In genomic region chr6:4003890-4004306, GRCm38 (mm10) we compare ENCODE assay signal across 9 mouse cellular contexts. TPM values are rescaled to one million over a fixed set of nuclear protein-coding genes. Genes with fewer than 3 reads are reported as not detected.
DNase-seq lines count a peak whose midpoint lies in the region; ATAC-seq and TF ChIP-seq lines count a peak whose summit lies in the region.
"Had no signal": no experiment of that assay in that cellular context is flagged by ENCODE, and none has a peak within 500 bp of the region (broad histone marks: within the 10 kb centered on the region; RNA-seq: fewer than 3 reads in every experiment).

Gene Gng11, plus strand, starts transcription at chr6:4003904.

- no peaks in the 10 kb centered on the region for H3K79me3 ChIP-seq in C2C12 (ENCODE audit: low read depth)

- no peaks in the 10 kb centered on the region; the same call in 1 of the 2 replicates for H3K4me1 ChIP-seq in forebrain, embryonic 14.5 days (ENCODE audit: control insufficient read depth, insufficient read depth, low read length)
- H3K4me1 ChIP-seq in heart, postnatal 0 days (ENCODE audit: control insufficient read depth, insufficient read depth): no peaks in the 10 kb centered on the region
- peaks cover 0 to 5% of the 10 kb centered on the region in 2 experiments; a peak in 1 of 4 replicates for H3K4me1 ChIP-seq in liver, embryonic 14.5 days (replicated peaks; ENCODE audit: control insufficient read depth in 2 of 2, insufficient read depth in 2 of 2, low read length in 1 of 2)
- H3K4me1 ChIP-seq in neural tube, embryonic 11.5 days (ENCODE audit: control insufficient read depth, insufficient read depth, low read length): no peaks in the 10 kb centered on the region

- no peak for TF ChIP-seq CTCF in C2C12 (IDR thresholded peaks at IDR 0.05; ENCODE audit: control insufficient read depth, insufficient read depth, insufficient read length)
- no peak for TF ChIP-seq CTCF in brain, embryonic 14.5 days (IDR thresholded peaks at IDR 0.05; ENCODE audit: borderline replicate concordance, extremely low read depth, insufficient read depth, insufficient read length)
- TF ChIP-seq CTCF in heart, postnatal 0 days (IDR thresholded peaks at IDR 0.05; ENCODE audit: low read depth): no peak
- no peak; the same call in 1 of the 2 replicates for TF ChIP-seq CTCF in liver, embryonic 14.5 days (IDR thresholded peaks at IDR 0.05; ENCODE audit: low read depth)

- peak; percentile 50 for DNase-seq in brain, embryonic 14.5 days (ENCODE audit: low read depth)
- peak; percentile 19 for DNase-seq in forebrain, embryonic 14.5 days (ENCODE audit: low spot score)
- peak; percentile 72 for DNase-seq in heart, postnatal 0 days (ENCODE audit: low spot score)
- peak; percentile 78 to 91 for DNase-seq in kidney, postnatal 25 days
- DNase-seq in liver, embryonic 14.5 days (ENCODE audit: low read depth in 3 of 3, low spot score in 3 of 3): no peak
- DNase-seq in neural tube, embryonic 11.5 days (ENCODE audit: low spot score): peak; percentile 53
- peak; percentile 64 for DNase-seq in urinary bladder, adult 2 months (ENCODE audit: low spot score)

- H3K36me3 ChIP-seq in C2C12 (ENCODE audit: control insufficient read depth, insufficient read depth): no peaks in the 10 kb centered on the region
- no peaks in the 10 kb centered on the region for H3K36me3 ChIP-seq in forebrain, embryonic 14.5 days (ENCODE audit: control insufficient read depth, insufficient read depth, low read length)
- no peaks in the 10 kb centered on the region for H3K36me3 ChIP-seq in heart, postnatal 0 days (replicated peaks; ENCODE audit: control insufficient read depth, insufficient read depth, low read length)
- no peaks in the 10 kb centered on the region for H3K36me3 ChIP-seq in liver, embryonic 14.5 days (replicated peaks; ENCODE audit: control insufficient read depth, insufficient read depth, low read depth)
- H3K36me3 ChIP-seq in neural tube, embryonic 11.5 days (ENCODE audit: control insufficient read depth, insufficient read depth, low read length): no peaks in the 10 kb centered on the region

- H3K4me2 ChIP-seq in forebrain, embryonic 14.5 days (ENCODE audit: low read length): peak within 1 kb of the TSS; percentile 54
- H3K4me2 ChIP-seq in heart, postnatal 0 days (ENCODE audit: low read depth, low read length): peak within 1 kb of the TSS; percentile 72
- H3K4me2 ChIP-seq in liver, embryonic 14.5 days (ENCODE audit: low read depth): peak within 1 kb of the TSS; percentile 54
- peak within 1 kb of the TSS; percentile 60 for H3K4me2 ChIP-seq in neural tube, embryonic 11.5 days (ENCODE audit: low read depth)

- no peak for TF ChIP-seq POLR2A in brain, embryonic 14.5 days (IDR thresholded peaks at IDR 0.05; ENCODE audit: borderline replicate concordance, extremely low read depth, insufficient read depth, insufficient read length, poor library complexity, severe bottlenecking)

- no peaks in the 10 kb centered on the region for H3K79me2 ChIP-seq in C2C12 (ENCODE audit: control insufficient read depth, insufficient read depth)

- no peaks in the 10 kb centered on the region for H3K9me3 ChIP-seq in forebrain, embryonic 14.5 days (replicated peaks; ENCODE audit: control insufficient read depth, low read length)
- H3K9me3 ChIP-seq in heart, postnatal 0 days (replicated peaks; ENCODE audit: control insufficient read depth, low read length): no peaks in the 10 kb centered on the region
- H3K9me3 ChIP-seq in liver, embryonic 14.5 days (ENCODE audit: control insufficient read depth, low read length): no peaks in the 10 kb centered on the region
- H3K9me3 ChIP-seq in neural tube, embryonic 11.5 days (ENCODE audit: control insufficient read depth, low read length): no peaks in the 10 kb centered on the region

- peak within 1 kb of the TSS; percentile 36; the same call in 1 of the 2 replicates for H3K27ac ChIP-seq in forebrain, embryonic 14.5 days (ENCODE audit: low read depth, low read length)
- peak within 1 kb of the TSS; percentile 96 for H3K27ac ChIP-seq in heart, postnatal 0 days (ENCODE audit: low read depth)
- H3K27ac ChIP-seq in liver, embryonic 14.5 days: no peak within 1 kb of the TSS
- 0 out of 2 replicates have a peak within 1 kb of the TSS, but pooled peaks have one; percentile 20 for H3K27ac ChIP-seq in neural tube, embryonic 11.5 days (ENCODE audit: low read depth, low read length)

- H3K27me3 ChIP-seq in C2C12 (ENCODE audit: control insufficient read depth, insufficient read depth, insufficient read length): no peaks in the 10 kb centered on the region
- no peaks in the 10 kb centered on the region for H3K27me3 ChIP-seq in forebrain, embryonic 14.5 days (replicated peaks; ENCODE audit: control insufficient read depth, insufficient read depth, low read length)
- H3K27me3 ChIP-seq in heart, postnatal 0 days (ENCODE audit: control insufficient read depth, insufficient read depth, low read length): no peaks in the 10 kb centered on the region
- H3K27me3 ChIP-seq in liver, embryonic 14.5 days (ENCODE audit: control insufficient read depth, insufficient read depth, low read length): no peaks in the 10 kb centered on the region
- no peaks in the 10 kb centered on the region for H3K27me3 ChIP-seq in neural tube, embryonic 11.5 days (ENCODE audit: control insufficient read depth, insufficient read depth, low read length)

- H3ac ChIP-seq in C2C12 (ENCODE audit: control insufficient read depth, insufficient read length, low read depth): peak within 1 kb of the TSS; percentile 55

- no peak within 1 kb of the TSS for H3K4me3 ChIP-seq in C2C12 (ENCODE audit: insufficient read depth, poor library complexity, severe bottlenecking)
- peak within 1 kb of the TSS; percentile 26 for H3K4me3 ChIP-seq in forebrain, embryonic 14.5 days (ENCODE audit: low read depth, low read length)
- peak within 1 kb of the TSS; percentile 85 for H3K4me3 ChIP-seq in heart, postnatal 0 days (ENCODE audit: low read depth, low read length)
- H3K4me3 ChIP-seq in liver, embryonic 14.5 days (ENCODE audit: insufficient read depth in 1 of 2, low read depth in 2 of 2, low read length in 2 of 2): peak within 1 kb of the TSS; percentile 52 to 53
- peak within 1 kb of the TSS; percentile 34 for H3K4me3 ChIP-seq in neural tube, embryonic 11.5 days (ENCODE audit: low read depth, low read length)

- peak; percentile 72 for ATAC-seq in forebrain, embryonic 14.5 days
- peak; percentile 92 for ATAC-seq in heart, postnatal 0 days (ENCODE audit: insufficient read depth, low read depth)
- peak; percentile 72 for ATAC-seq in liver, embryonic 14.5 days (ENCODE audit: insufficient read depth)
- ATAC-seq in neural tube, embryonic 11.5 days (ENCODE audit: insufficient read depth, low FRiP score, low TSS enrichment): peak; percentile 46; the same call in 1 of the 2 replicates
- ATAC-seq: Patski had no signal

- H3K9ac ChIP-seq in forebrain, embryonic 14.5 days (ENCODE audit: low read length): peak within 1 kb of the TSS; percentile 40
- peak within 1 kb of the TSS; percentile 70 for H3K9ac ChIP-seq in heart, postnatal 0 days (replicated peaks; ENCODE audit: low read depth, low read length)
- H3K9ac ChIP-seq in liver, embryonic 14.5 days (replicated peaks): peak within 1 kb of the TSS; percentile 28
- H3K9ac ChIP-seq in neural tube, embryonic 11.5 days (ENCODE audit: low read length): peak within 1 kb of the TSS; percentile 69

- TF ChIP-seq EP300 in heart, postnatal 0 days (IDR thresholded peaks at IDR 0.05; ENCODE audit: low read depth): no peak
- TF ChIP-seq EP300 in liver, embryonic 14.5 days (IDR thresholded peaks at IDR 0.05; ENCODE audit: low read depth): no peak

- 2% methylated on average over 19 of the region's 19 CpGs for WGBS in forebrain, embryonic 14.5 days
- under 1% methylated on average over 19 of the region's 19 CpGs for WGBS in heart, postnatal 0 days
- 2% methylated on average over 18 of the region's 19 CpGs for WGBS in liver, embryonic 14.5 days (ENCODE audit: insufficient replicate concordance)
- 3% methylated on average over 19 of the region's 19 CpGs for WGBS in neural tube, embryonic 11.5 days

TF ChIP-seq in C2C12, 6 proteins besides CTCF, POLR2A, EP300 and RAD21:
- TF ChIP-seq CEBPB (IDR thresholded peaks at IDR 0.05; ENCODE audit: low read depth) (no peak), USF1 (IDR thresholded peaks at IDR 0.05; ENCODE audit: low read depth) (no peak), MAX (IDR thresholded peaks at IDR 0.05) (no peak), FOSL1 (IDR thresholded peaks at IDR 0.05; ENCODE audit: insufficient read depth, low read length, poor library complexity, severe bottlenecking) (no peak), MYOG (IDR thresholded peaks at IDR 0.05; ENCODE audit: control insufficient read depth, extremely low read depth, insufficient read length) (no peak), MYOD1 (IDR thresholded peaks at IDR 0.05; ENCODE audit: control insufficient read depth, insufficient read length, low read depth) (no peak)

RNA-seq across cellular contexts. Expression of gene Gng11, which starts in this region (rescaled TPM):
- 10.7 TPM for polyA plus RNA-seq in C2C12 (2012; fragmentation: generic; extraction: Trizol)
- 8.0 and 11.0 TPM in 2 replicates for polyA plus RNA-seq in brain, embryonic 14.5 days (2012; rRNA removed)
- polyA plus RNA-seq in forebrain, embryonic 14.5 days (2014; fragmentation: Nextera tagmentation; extraction: Ambion mirVana): 24.0 TPM in 2 replicates
- 52.6 and 80.1 TPM in 2 replicates for total RNA-seq in heart, postnatal 0 days (2014; rRNA removed; ENCODE audit: low replicate concordance)
- polyA plus RNA-seq in heart, postnatal 0 days (2015; fragmentation: Nextera tagmentation; extraction: Ambion mirVana): 145 and 149 TPM in 2 replicates
- polyA plus RNA-seq in liver, embryonic 14.5 days (2012; rRNA removed): 4.5 and 6.9 TPM in 2 replicates
- 22.9 and 23.5 TPM in 2 replicates for polyA plus RNA-seq in liver, embryonic 14.5 days (2014; fragmentation: Nextera tagmentation; extraction: Ambion mirVana)
- 36.1 and 42.4 TPM in 2 replicates for polyA plus RNA-seq in neural tube, embryonic 11.5 days (2014; fragmentation: Nextera tagmentation; extraction: Ambion mirVana)
- polyA plus RNA-seq in urinary bladder, adult 2 months (2012; rRNA removed): 47.8 and 50.5 TPM in 2 replicates
- polyA plus RNA-seq: Patski had no signal

Comparison
In these comparisons a context has a peak if more than half of its experiments do, and no peak if none do; other contexts are left out.
1. DNase-seq: peak in brain, embryonic 14.5 days (single experiment), forebrain, embryonic 14.5 days (single experiment), heart, postnatal 0 days (single experiment), kidney, postnatal 25 days (2 of 2), neural tube, embryonic 11.5 days (single experiment) and urinary bladder, adult 2 months (single experiment); none in liver, embryonic 14.5 days (0 of 3).
2. Peak in every context shown above with its lines, with median percentiles within 50 percentile points of each other: ATAC-seq, H3K4me2 ChIP-seq and H3K9ac ChIP-seq.